Mouse (Mus musculus) urinary bladder, postnatal 10 days (tissue): ENCODE results near the gene Mrpl52.

Experiments used
- DNase-seq: peaks from one replicate; pipeline ENCODE4 v3.0.0; 2022; ENCODE audit warnings: low spot score

The Mrpl52 gene

GRCm38 (mm10) chr14:54426689-54427398 is at the start of gene Mrpl52:
Mrpl52 (plus strand) TSS chr14:54426909.
- DNase-seq, result peak; percentile 71

- no peak for DNase-seq
Observed at GRCm38 (mm10) chr14:54377166-54377565, 49.5 kb upstream of the Mrpl52 start.

- DNase-seq, result no peak
Observed at GRCm38 (mm10) chr14:54379571-54379970, 47.1 kb upstream of the Mrpl52 start.

GRCm38 (mm10) chr14:54380616-54381015 is 46.1 kb upstream of the Mrpl52 start:
- DNase-seq, result no peak

GRCm38 (mm10) chr14:54381816-54382215 is 44.9 kb upstream of the Mrpl52 start:
- DNase-seq, result no peak

GRCm38 (mm10) chr14:54382641-54383040 is 44.1 kb upstream of the Mrpl52 start:
- no peak for DNase-seq

- DNase-seq, result no peak
Observed at GRCm38 (mm10) chr14:54383355-54383771, 43.3 kb upstream of the Mrpl52 start.

GRCm38 (mm10) chr14:54384396-54384795 is 42.3 kb upstream of the Mrpl52 start:
- DNase-seq, result no peak

- DNase-seq, result no peak
Observed at GRCm38 (mm10) chr14:54385968-54386618, 40.6 kb upstream of the Mrpl52 start.

- DNase-seq, result no peak
Observed at GRCm38 (mm10) chr14:54387546-54387945, 39.2 kb upstream of the Mrpl52 start.

- DNase-seq, result no peak
Observed at GRCm38 (mm10) chr14:54390843-54391242, 35.9 kb upstream of the Mrpl52 start.

- DNase-seq, result no peak
Observed at GRCm38 (mm10) chr14:54393794-54394193, 32.9 kb upstream of the Mrpl52 start.

- DNase-seq, result no peak
Observed at GRCm38 (mm10) chr14:54394309-54394708, 32.4 kb upstream of the Mrpl52 start.

GRCm38 (mm10) chr14:54396685-54397084 is 30.0 kb upstream of the Mrpl52 start:
- DNase-seq, result no peak

- DNase-seq, result no peak
Observed at GRCm38 (mm10) chr14:54397872-54398527, 28.7 kb upstream of the Mrpl52 start.

- no peak for DNase-seq
Observed at GRCm38 (mm10) chr14:54398528-54398916, 28.2 kb upstream of the Mrpl52 start.

GRCm38 (mm10) chr14:54398921-54399382 is 27.8 kb upstream of the Mrpl52 start:
- no peak for DNase-seq

- DNase-seq, result no peak
Observed at GRCm38 (mm10) chr14:54401723-54402122, 25.0 kb upstream of the Mrpl52 start.

- no peak for DNase-seq
Observed at GRCm38 (mm10) chr14:54408336-54409056, 18.2 kb upstream of the Mrpl52 start.

- DNase-seq, result no peak
Observed at GRCm38 (mm10) chr14:54409057-54409645, 17.6 kb upstream of the Mrpl52 start.

GRCm38 (mm10) chr14:54409980-54410810 is 16.5 kb upstream of the Mrpl52 start:
- DNase-seq, result no peak
